Mouse (Mus musculus): ENCODE results near the gene Slc25a34. TPM values are rescaled to one million over a fixed set of nuclear protein-coding genes. Genes with fewer than 3 reads are reported as not detected.

Slc25a34 gene
- polyA plus RNA-seq, 1 experiment from 2014 or later, result 0.08 TPM

DNA sequence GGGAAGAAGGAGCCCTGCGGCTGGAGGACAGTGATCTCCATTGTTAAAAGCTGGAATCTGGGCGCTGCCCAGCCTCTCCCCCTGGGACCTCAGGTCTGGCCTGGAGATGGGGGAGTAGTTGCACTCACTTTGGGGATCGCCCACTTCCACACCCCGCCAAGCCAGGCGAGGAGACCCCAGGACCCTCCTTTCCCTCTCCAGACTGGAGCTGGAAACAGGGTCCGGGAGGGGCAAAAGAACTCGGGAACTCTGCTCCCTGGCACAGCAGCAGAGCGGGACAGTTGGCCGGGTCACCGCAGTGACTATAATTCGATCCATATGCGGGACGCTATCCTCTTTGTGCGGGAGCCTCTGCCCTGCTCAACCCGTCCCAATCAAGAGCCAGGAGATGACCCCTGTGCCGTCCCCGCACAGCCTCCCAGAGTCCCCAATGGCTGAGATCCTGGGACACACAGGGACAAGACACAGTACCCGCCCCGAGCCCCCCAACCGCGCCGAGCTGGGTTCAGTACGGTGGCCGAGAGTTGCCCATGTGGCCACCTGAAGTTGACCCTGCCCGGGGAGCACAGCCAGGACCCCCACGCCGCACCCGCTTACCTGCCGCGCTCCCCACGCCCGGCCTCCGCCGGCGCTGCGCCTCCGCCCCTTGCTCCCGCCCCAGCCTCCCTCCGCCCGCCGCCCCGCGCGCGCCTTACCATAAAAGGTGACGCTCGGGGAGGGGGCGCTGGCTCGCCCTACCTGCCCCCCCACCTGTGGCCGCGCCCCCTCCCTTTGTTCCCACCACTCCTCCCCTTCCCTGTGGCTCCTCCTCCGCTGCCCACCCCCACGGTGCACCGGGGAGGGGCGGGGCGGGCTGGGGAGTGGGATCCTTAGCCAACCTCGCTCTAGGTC, 24.1 kb downstream of the Slc25a34 start:
- Histone ChIP-seq H3K4me2 (ENCODE audit: low read length) (peak overlapping the region; percentile 77), H3K4me3 (replicated peaks; ENCODE audit: low read length) (peak overlapping the region; percentile 56), H3K4me1 (replicated peaks; ENCODE audit: control insufficient read depth, insufficient read depth, low read length) (peaks cover 24% of the 10 kb centered on the region), H3K36me3 (ENCODE audit: control insufficient read depth, insufficient read depth) (no peaks in the 10 kb centered on the region), H3K27me3 (replicated peaks; ENCODE audit: control insufficient read depth, insufficient read depth, low read length) (peaks cover 13% of the 10 kb centered on the region), H3K27ac (ENCODE audit: low read length) (no peak overlapping the region), H3K9me3 (ENCODE audit: control insufficient read depth, low read length) (no peaks in the 10 kb centered on the region), H3K9ac (replicated peaks; ENCODE audit: low read depth, low read length) (peak overlapping the region; percentile 60)
- under 1% methylated on average over 29 of the region's 57 CpGs for WGBS
- ATAC-seq, result 0 out of 2 replicates have a peak, but pooled peaks have one; percentile 15

- WGBS, result under 1% methylated on average over 9 of the region's 9 CpGs
- peaks cover 13% of the 10 kb centered on the region for H3K27me3 ChIP-seq (replicated peaks; ENCODE audit: control insufficient read depth, insufficient read depth, low read length)
- no peak for ATAC-seq
- H3K4me3 ChIP-seq (replicated peaks; ENCODE audit: low read length), result peak overlapping the region; percentile 56
- H3K9me3 ChIP-seq (ENCODE audit: control insufficient read depth, low read length), result no peaks in the 10 kb centered on the region
- H3K9ac ChIP-seq (replicated peaks; ENCODE audit: low read depth, low read length), result peak overlapping the region; percentile 60
- H3K27ac ChIP-seq (ENCODE audit: low read length), result no peak overlapping the region
- peak overlapping the region; percentile 77 for H3K4me2 ChIP-seq (ENCODE audit: low read length)
- H3K4me1 ChIP-seq (replicated peaks; ENCODE audit: control insufficient read depth, insufficient read depth, low read length), result peaks cover 22% of the 10 kb centered on the region
- no peaks in the 10 kb centered on the region for H3K36me3 ChIP-seq (ENCODE audit: control insufficient read depth, insufficient read depth)
These were observed 24.7 kb downstream of the Slc25a34 start for GRCm38 (mm10) chr4:141598894-141599250.

DNA sequence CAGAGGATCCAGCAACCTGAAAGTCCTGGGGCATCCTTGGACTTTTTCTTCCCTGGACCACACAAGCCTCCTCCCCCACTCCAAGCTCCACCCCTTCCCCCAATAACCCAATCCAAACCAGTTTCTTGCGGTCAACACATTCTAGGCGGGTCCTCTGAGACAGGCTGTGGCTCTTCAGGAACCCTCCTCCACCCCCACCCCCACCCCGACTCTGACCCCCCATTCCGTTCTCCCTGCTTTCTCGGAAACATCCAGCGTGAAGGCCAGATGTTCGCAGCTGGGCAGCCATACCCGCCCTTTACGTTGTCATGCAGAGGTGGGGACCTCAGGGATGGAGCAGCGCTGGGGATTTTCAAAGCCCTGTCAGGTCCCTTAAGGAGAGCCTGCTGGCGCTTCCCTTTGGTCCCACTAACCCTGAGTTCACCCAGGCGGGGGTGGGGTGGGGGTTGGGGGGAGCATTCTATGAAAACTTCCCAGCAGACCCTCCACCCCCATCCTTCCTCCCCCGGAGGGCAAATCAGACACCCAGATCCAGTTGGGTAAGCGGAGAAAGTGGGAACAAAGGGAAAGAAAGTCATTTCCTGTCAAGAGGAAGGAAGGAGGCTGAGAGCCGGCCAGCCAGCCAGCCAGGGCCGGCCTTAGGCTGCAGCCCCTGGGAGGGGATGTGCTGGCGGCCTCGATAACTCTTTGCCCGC, 25.3 kb downstream of the Slc25a34 start:
- Histone ChIP-seq H3K4me1 (replicated peaks; ENCODE audit: control insufficient read depth, insufficient read depth, low read length) (peaks cover 22% of the 10 kb centered on the region), H3K36me3 (ENCODE audit: control insufficient read depth, insufficient read depth) (no peaks in the 10 kb centered on the region), H3K27me3 (replicated peaks; ENCODE audit: control insufficient read depth, insufficient read depth, low read length) (peaks cover 13% of the 10 kb centered on the region), H3K9me3 (ENCODE audit: control insufficient read depth, low read length) (no peaks in the 10 kb centered on the region), H3K4me2 (ENCODE audit: low read length) (peak overlapping the region; percentile 77), H3K9ac (replicated peaks; ENCODE audit: low read depth, low read length) (peak overlapping the region; percentile 16; the same call in 1 of the 2 replicates), H3K27ac (ENCODE audit: low read length) (no peak overlapping the region), H3K4me3 (replicated peaks; ENCODE audit: low read length) (peak overlapping the region; percentile 56)
- ATAC-seq, result no peak
- 1% methylated on average over 19 of the region's 19 CpGs for WGBS

- 85% methylated on average over 8 of the region's 8 CpGs for WGBS
- Histone ChIP-seq H3K4me3 (replicated peaks; ENCODE audit: low read length) (no peak overlapping the region), H3K9me3 (ENCODE audit: control insufficient read depth, low read length) (no peaks in the 10 kb centered on the region), H3K4me1 (replicated peaks; ENCODE audit: control insufficient read depth, insufficient read depth, low read length) (peaks cover 22% of the 10 kb centered on the region), H3K36me3 (ENCODE audit: control insufficient read depth, insufficient read depth) (no peaks in the 10 kb centered on the region), H3K9ac (replicated peaks; ENCODE audit: low read depth, low read length) (no peak overlapping the region), H3K4me2 (ENCODE audit: low read length) (no peak overlapping the region), H3K27ac (ENCODE audit: low read length) (no peak overlapping the region), H3K27me3 (replicated peaks; ENCODE audit: control insufficient read depth, insufficient read depth, low read length) (peaks cover 13% of the 10 kb centered on the region)
- ATAC-seq, result no peak
These were observed 26.8 kb downstream of the Slc25a34 start for GRCm38 (mm10) chr4:141596700-141597328.

DNA sequence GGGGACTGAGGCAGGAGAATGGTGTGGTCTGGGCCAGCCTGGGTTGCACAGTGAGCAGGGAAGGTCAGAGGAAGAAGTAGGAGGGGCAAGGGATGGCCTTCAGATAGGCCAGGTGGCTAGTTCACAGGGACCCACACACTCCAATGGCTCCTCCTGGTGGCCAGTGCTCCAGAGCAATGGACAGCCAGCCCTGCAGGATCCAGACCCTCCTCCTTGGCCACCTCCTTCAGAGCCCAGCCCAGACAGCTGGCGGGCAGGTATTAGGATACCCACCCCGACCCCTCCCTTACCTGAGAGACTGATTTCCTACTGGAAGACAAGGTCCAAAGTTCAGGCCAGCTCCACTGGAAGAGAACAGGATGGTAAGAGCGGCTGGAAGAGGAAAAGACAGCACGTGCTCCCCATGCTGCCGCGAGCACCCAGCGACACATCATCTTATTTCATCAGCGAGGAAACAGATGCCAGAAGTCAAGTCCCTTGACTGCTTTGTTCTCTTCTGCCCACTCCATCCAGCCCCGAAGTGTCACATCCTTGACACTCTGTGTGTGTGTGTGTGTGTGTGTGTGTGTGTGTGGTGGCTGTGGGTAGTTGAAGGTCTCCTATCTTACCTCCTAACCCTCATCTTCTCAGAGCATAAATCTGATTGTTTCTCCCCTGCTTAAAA, 27.9 kb downstream of the Slc25a34 start:
- Histone ChIP-seq H3K4me2 (ENCODE audit: low read length) (no peak overlapping the region), H3K27me3 (replicated peaks; ENCODE audit: control insufficient read depth, insufficient read depth, low read length) (peaks cover 13% of the 10 kb centered on the region), H3K27ac (ENCODE audit: low read length) (no peak overlapping the region), H3K4me3 (replicated peaks; ENCODE audit: low read length) (no peak overlapping the region), H3K4me1 (replicated peaks; ENCODE audit: control insufficient read depth, insufficient read depth, low read length) (peaks cover 22% of the 10 kb centered on the region), H3K36me3 (ENCODE audit: control insufficient read depth, insufficient read depth) (no peaks in the 10 kb centered on the region), H3K9me3 (ENCODE audit: control insufficient read depth, low read length) (no peaks in the 10 kb centered on the region), H3K9ac (replicated peaks; ENCODE audit: low read depth, low read length) (no peak overlapping the region)
- no peak for ATAC-seq
- 78% methylated on average over 9 of the region's 9 CpGs for WGBS

- H3K27ac ChIP-seq (ENCODE audit: low read length), result no peak overlapping the region
- H3K4me3 ChIP-seq (replicated peaks; ENCODE audit: low read length), result no peak overlapping the region
- H3K4me1 ChIP-seq (replicated peaks; ENCODE audit: control insufficient read depth, insufficient read depth, low read length), result peaks cover 20% of the 10 kb centered on the region
- H3K27me3 ChIP-seq (replicated peaks; ENCODE audit: control insufficient read depth, insufficient read depth, low read length), result peaks cover 13% of the 10 kb centered on the region
- no peak overlapping the region for H3K9ac ChIP-seq (replicated peaks; ENCODE audit: low read depth, low read length)
- H3K9me3 ChIP-seq (ENCODE audit: control insufficient read depth, low read length), result no peaks in the 10 kb centered on the region
- H3K4me2 ChIP-seq (ENCODE audit: low read length), result no peak overlapping the region
- ATAC-seq, result no peak
- no peaks in the 10 kb centered on the region for H3K36me3 ChIP-seq (ENCODE audit: control insufficient read depth, insufficient read depth)
- WGBS, result 95% methylated on average over 11 of the region's 11 CpGs
These were observed 28.5 kb downstream of the Slc25a34 start for GRCm38 (mm10) chr4:141595138-141595537.

DNA sequence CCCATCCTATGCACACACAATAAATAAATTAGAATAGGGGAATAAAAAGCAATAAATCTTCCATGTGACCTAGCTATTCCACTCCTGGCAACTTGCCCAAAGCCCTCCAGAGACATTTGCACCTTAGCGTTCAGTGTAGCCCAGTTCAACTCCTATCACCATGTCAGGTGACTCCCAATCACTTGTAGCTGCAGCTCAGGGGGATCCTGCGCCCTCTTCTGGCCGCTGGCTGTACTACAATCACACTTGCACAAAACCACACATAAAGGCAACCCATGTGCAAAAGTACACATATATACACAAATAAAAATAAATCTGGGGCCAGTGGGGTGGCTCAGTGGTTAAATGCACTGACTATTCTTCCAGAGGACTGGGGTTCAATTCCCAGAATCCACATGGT, 32.1 kb downstream of the Slc25a34 start:
- Histone ChIP-seq H3K27me3 (replicated peaks; ENCODE audit: control insufficient read depth, insufficient read depth, low read length) (no peaks in the 10 kb centered on the region), H3K4me3 (replicated peaks; ENCODE audit: low read length) (no peak overlapping the region), H3K9ac (replicated peaks; ENCODE audit: low read depth, low read length) (no peak overlapping the region), H3K27ac (ENCODE audit: low read length) (no peak overlapping the region), H3K9me3 (ENCODE audit: control insufficient read depth, low read length) (no peaks in the 10 kb centered on the region), H3K4me1 (replicated peaks; ENCODE audit: control insufficient read depth, insufficient read depth, low read length) (no peaks in the 10 kb centered on the region), H3K36me3 (ENCODE audit: control insufficient read depth, insufficient read depth) (no peaks in the 10 kb centered on the region), H3K4me2 (ENCODE audit: low read length) (no peak overlapping the region)
- ATAC-seq, result no peak
- 20% methylated on average over 3 of the region's 3 CpGs for WGBS

DNA sequence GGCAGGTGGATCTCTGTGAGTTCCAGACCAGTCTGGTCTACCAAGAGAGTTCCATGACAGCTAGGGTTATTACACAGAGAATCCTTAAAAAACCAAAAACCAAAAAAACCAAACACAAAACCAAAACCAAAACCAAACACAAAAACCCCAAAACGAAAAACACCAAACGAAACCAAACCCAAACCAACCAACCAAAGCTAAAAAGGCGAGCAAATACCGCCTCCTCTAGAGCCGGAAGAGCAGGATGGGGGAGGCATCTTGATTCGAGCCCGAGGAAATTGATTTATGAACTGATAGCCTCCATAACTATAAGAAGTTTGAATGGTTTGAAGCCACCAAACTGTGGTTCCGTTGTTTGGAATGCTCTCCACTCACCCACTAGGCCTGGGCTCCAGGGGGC, 39.7 kb downstream of the Slc25a34 start:
- Histone ChIP-seq H3K27ac (ENCODE audit: low read length) (no peak overlapping the region), H3K4me3 (replicated peaks; ENCODE audit: low read length) (no peak overlapping the region), H3K4me1 (replicated peaks; ENCODE audit: control insufficient read depth, insufficient read depth, low read length) (no peaks in the 10 kb centered on the region), H3K9me3 (ENCODE audit: control insufficient read depth, low read length) (no peaks in the 10 kb centered on the region), H3K27me3 (replicated peaks; ENCODE audit: control insufficient read depth, insufficient read depth, low read length) (no peaks in the 10 kb centered on the region), H3K36me3 (ENCODE audit: control insufficient read depth, insufficient read depth) (no peaks in the 10 kb centered on the region), H3K4me2 (ENCODE audit: low read length) (no peak overlapping the region), H3K9ac (replicated peaks; ENCODE audit: low read depth, low read length) (no peak overlapping the region)
- 92% methylated on average over 8 of the region's 8 CpGs for WGBS
- no peak for ATAC-seq

DNA sequence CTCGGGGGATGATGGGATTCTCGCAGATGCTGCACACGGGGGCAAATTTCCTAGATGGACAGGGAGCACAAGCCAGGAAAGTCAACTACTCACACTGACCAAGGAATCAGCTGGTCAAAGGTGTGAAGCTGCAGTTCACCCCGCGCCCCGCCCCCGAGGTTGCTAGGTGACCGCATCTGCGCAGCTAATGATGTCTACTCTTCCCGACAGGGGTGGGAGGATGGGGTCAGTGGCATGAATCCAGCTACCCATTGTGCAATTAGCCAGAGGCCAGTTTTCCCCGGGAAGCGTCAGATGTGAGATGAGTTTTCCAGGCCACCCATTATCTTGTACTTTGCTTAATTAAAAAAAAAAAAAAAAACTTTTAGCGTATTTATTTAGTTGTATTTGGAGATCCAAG, 42.6 kb downstream of the Slc25a34 start:
- Histone ChIP-seq H3K9ac (replicated peaks; ENCODE audit: low read depth, low read length) (no peak overlapping the region), H3K4me3 (replicated peaks; ENCODE audit: low read length) (no peak overlapping the region), H3K27ac (ENCODE audit: low read length) (no peak overlapping the region), H3K4me1 (replicated peaks; ENCODE audit: control insufficient read depth, insufficient read depth, low read length) (no peaks in the 10 kb centered on the region), H3K27me3 (replicated peaks; ENCODE audit: control insufficient read depth, insufficient read depth, low read length) (no peaks in the 10 kb centered on the region), H3K36me3 (ENCODE audit: control insufficient read depth, insufficient read depth) (no peaks in the 10 kb centered on the region), H3K4me2 (ENCODE audit: low read length) (no peak overlapping the region), H3K9me3 (ENCODE audit: control insufficient read depth, low read length) (no peaks in the 10 kb centered on the region)
- ATAC-seq, result no peak
- WGBS, result 77% methylated on average over 13 of the region's 13 CpGs

Measured in forebrain, embryonic 16.5 days (tissue).